Mouse (Mus musculus) liver, embryonic 15.5 days (tissue): ENCODE measurements around the gene Ccng2. TPM values are rescaled to one million over a fixed set of nuclear protein-coding genes. Genes with fewer than 3 reads are reported as not detected.

Experiments
- ATAC-seq: fragments of 200-750 bp; cut with Nextera tagmentation; 2 replicates; pipeline ENCODE4 v1.8.0; 2017; ENCODE audit warnings: moderate number of reproducible peaks, mild to moderate bottlenecking, moderate library complexity; ENCODE audit not compliant: insufficient read depth
- H3K27ac ChIP-seq: fragments of 300-500 bp; sonication (generic); replicated peaks from 2 replicates; pipeline ENCODE4 v1.5.1; 2015; ENCODE audit warnings: mild to moderate bottlenecking, inconsistent platforms
- H3K27me3 ChIP-seq: fragments of 300-500 bp; sonication (generic); 2 replicates; pipeline ENCODE4 v1.6.1; 2015; ENCODE audit warnings: mild to moderate bottlenecking, inconsistent platforms
- H3K36me3 ChIP-seq: fragments of 300-500 bp; sonication (generic); replicated peaks from 2 replicates; pipeline ENCODE4 v1.6.1; 2015; ENCODE audit warnings: moderate library complexity, mild to moderate bottlenecking, inconsistent platforms
- H3K4me1 ChIP-seq: fragments of 300-500 bp; sonication (generic); replicated peaks from 2 replicates; pipeline ENCODE4 v1.6.1; 2015; ENCODE audit warnings: inconsistent platforms
- H3K4me2 ChIP-seq: fragments of 300-500 bp; sonication (generic); 2 replicates; pipeline ENCODE4 v1.6.1; 2015; ENCODE audit warnings: moderate library complexity, mild to moderate bottlenecking, inconsistent platforms
- H3K4me3 ChIP-seq: fragments of 300-500 bp; sonication (generic); replicated peaks from 2 replicates; pipeline ENCODE4 v1.5.1; 2015; ENCODE audit warnings: mild to moderate bottlenecking, inconsistent platforms
- H3K9ac ChIP-seq: fragments of 300-500 bp; sonication (generic); 2 replicates; pipeline ENCODE4 v1.6.1; 2015; ENCODE audit warnings: moderate library complexity, mild to moderate bottlenecking, inconsistent platforms
- H3K9me3 ChIP-seq: fragments of 300-500 bp; sonication (generic); replicated peaks from 2 replicates; pipeline ENCODE4 v1.6.1; 2016; ENCODE audit warnings: inconsistent platforms
- WGBS: fragments of 180-500 bp; shearing (Covaris S2); methylation state at CpG from one replicate; pipeline ENCODE4 v1.1.7; 2015; ENCODE audit warnings: mixed read lengths; ENCODE audit not compliant: insufficient replicate concordance; 5-methylcytosine and 5-hydroxymethylcytosine counted together
- polyA plus RNA-seq: library from polyadenylated mRNA; unstranded; fragments of >200 nt; fragmentation: Nextera tagmentation; extraction: Ambion mirVana; gene quantifications from 2 replicates; pipeline ENCODE4 v1.2.1, GENCODE M21; 2015

The Ccng2 gene
- polyA plus RNA-seq, 1 experiment from 2014 or later = 22.0 TPM

- H3K4me2 ChIP-seq = no peak overlapping the region
- no peak overlapping the region for H3K4me3 ChIP-seq
- no peak for ATAC-seq
- H3K27me3 ChIP-seq = peaks cover 8% of the 10 kb centered on the region; the same call in 1 of the 2 replicates
- peaks cover 38% of the 10 kb centered on the region for H3K4me1 ChIP-seq
- no peaks in the 10 kb centered on the region for H3K9me3 ChIP-seq
- WGBS = 52% methylated on average over 6 of the region's 6 CpGs
- no peaks in the 10 kb centered on the region for H3K36me3 ChIP-seq
- no peak overlapping the region for H3K27ac ChIP-seq
- no peak overlapping the region for H3K9ac ChIP-seq
These were observed 3.5 kb upstream of the Ccng2 start for GRCm38 (mm10) chr5:93263396-93264075.

DNA sequence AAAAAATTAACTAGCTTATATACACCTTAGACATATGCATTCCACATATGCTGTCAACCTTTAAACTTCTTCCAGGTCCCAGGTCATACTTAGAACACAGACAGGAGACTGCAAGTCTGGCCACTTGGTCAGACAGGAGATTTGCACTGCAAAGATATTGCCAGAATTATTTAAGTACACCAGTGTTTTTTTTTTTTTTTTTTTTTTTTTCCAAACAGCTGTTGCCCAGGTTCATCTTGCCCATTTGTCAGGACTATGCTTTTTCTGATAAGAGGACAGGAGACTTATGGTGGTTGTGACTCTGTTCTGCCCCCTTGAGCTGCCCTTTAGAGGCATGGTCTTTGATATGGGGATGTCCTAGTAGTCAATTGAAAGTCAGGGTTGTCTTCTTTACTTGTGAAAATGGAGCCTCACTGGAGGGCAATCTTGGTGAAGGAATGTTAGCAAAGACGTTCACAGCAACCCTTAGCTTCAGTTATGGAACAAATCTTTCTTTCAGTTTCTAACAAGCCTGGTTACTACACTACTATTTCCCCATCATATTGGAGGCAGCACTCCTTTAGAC lies 2.8 kb upstream of the Ccng2 start:
- Histone ChIP-seq H3K4me1 (peaks cover 42% of the 10 kb centered on the region), H3K9ac (no peak overlapping the region), H3K27ac (no peak overlapping the region), H3K27me3 (peaks cover 10% of the 10 kb centered on the region; the same call in 1 of the 2 replicates), H3K4me2 (peak overlapping the region; percentile 16), H3K9me3 (no peaks in the 10 kb centered on the region), H3K4me3 (no peak overlapping the region), H3K36me3 (no peaks in the 10 kb centered on the region)
- WGBS = 17% methylated on average over 1 of the region's 1 CpGs
- ATAC-seq = no peak

DNA sequence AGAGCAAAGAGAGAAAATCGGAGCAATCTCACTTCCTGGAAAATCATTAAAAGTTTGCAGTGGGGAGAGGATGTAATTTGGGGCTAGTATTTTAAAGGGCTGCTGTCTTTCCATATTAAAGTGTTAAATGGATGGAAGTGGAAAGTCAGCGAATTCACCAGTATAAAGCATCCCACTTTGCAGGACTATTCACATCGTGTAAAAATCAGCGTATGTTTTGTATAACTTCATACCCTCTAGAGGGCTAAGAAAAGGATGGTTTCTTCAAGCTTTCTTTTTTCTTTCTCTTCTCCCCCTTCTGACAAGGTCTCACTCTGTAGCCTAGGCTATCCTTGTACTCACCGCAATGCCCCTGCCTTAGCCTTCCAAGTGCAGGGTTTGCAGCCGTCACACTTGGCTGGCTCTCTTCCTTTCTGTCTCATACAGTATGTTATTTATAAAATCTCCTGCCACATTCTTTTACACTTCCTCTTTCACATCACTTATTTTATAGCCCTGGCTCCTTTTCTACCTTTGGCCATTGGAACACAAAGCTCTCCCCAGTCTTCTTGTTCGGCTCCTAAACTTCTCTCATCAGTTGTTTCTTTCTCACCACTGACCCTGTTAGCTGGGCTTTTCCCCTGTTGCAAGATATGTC lies 1.8 kb upstream of the Ccng2 start:
- Histone ChIP-seq H3K27ac (no peak overlapping the region), H3K27me3 (peaks cover 10% of the 10 kb centered on the region; the same call in 1 of the 2 replicates), H3K9ac (no peak overlapping the region), H3K9me3 (no peaks in the 10 kb centered on the region), H3K4me1 (peaks cover 49% of the 10 kb centered on the region), H3K4me2 (peak overlapping the region; percentile 16; the same call in 1 of the 2 replicates), H3K4me3 (no peak overlapping the region), H3K36me3 (peaks cover 5% of the 10 kb centered on the region; the same call in 1 of the 2 replicates)
- WGBS = 48% methylated on average over 7 of the region's 7 CpGs
- no peak for ATAC-seq

- Histone ChIP-seq H3K27ac (0 out of 2 replicates have a peak overlapping the region, but pooled peaks have one; percentile 21), H3K4me1 (peaks cover 49% of the 10 kb centered on the region), H3K9me3 (no peaks in the 10 kb centered on the region), H3K36me3 (peaks cover 9% of the 10 kb centered on the region), H3K9ac (no peak overlapping the region), H3K4me3 (peak overlapping the region; percentile 80), H3K27me3 (peaks cover 10% of the 10 kb centered on the region; the same call in 1 of the 2 replicates), H3K4me2 (peak overlapping the region; percentile 88)
- no peak for ATAC-seq
- 49% methylated on average over 13 of the region's 13 CpGs for WGBS
These were observed 1.1 kb upstream of the Ccng2 start for GRCm38 (mm10) chr5:93265801-93266580.

- H3K27ac ChIP-seq = peak overlapping the region; percentile 83
- peak; percentile 32 for ATAC-seq
- H3K9me3 ChIP-seq = no peaks in the 10 kb centered on the region
- peaks cover 49% of the 10 kb centered on the region for H3K4me1 ChIP-seq
- H3K4me3 ChIP-seq = peak overlapping the region; percentile 80
- peak overlapping the region; percentile 82 for H3K9ac ChIP-seq
- peaks cover 10% of the 10 kb centered on the region; the same call in 1 of the 2 replicates for H3K27me3 ChIP-seq
- peak overlapping the region; percentile 88 for H3K4me2 ChIP-seq
- peaks cover 21% of the 10 kb centered on the region for H3K36me3 ChIP-seq
- under 1% methylated on average over 48 of the region's 48 CpGs for WGBS
These were observed 972 bp downstream of the Ccng2 start for GRCm38 (mm10) chr5:93267851-93268606.

DNA sequence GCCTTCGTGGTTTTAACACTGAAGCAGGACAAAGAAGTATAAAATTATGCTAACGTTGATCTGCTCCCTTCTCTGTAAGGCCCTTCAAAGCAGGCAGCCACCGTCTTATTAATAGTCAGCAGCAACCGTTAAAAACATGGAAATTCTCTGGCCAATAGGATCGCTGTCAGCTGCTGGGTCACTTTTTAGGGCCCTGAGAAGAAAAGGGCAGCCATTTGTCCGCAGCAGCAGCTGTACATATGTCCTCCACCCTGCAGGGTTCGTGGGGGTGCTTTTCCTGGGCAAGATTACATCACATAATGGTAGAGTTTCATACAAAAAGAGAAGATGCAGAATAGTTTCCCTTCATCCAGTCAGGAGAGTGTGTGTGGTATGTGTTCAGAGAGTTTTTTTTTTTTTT lies 3.0 kb downstream of the Ccng2 start:
- ATAC-seq = no peak
- H3K9me3 ChIP-seq = no peaks in the 10 kb centered on the region
- 52% methylated on average over 7 of the region's 7 CpGs for WGBS
- H3K4me2 ChIP-seq = no peak overlapping the region
- no peak overlapping the region for H3K4me3 ChIP-seq
- H3K4me1 ChIP-seq = peaks cover 36% of the 10 kb centered on the region
- no peak overlapping the region for H3K9ac ChIP-seq
- no peak overlapping the region for H3K27ac ChIP-seq
- H3K36me3 ChIP-seq = peaks cover 40% of the 10 kb centered on the region
- peaks cover 10% of the 10 kb centered on the region; the same call in 1 of the 2 replicates for H3K27me3 ChIP-seq

- Histone ChIP-seq H3K9me3 (no peaks in the 10 kb centered on the region), H3K27ac (no peak overlapping the region), H3K4me2 (no peak overlapping the region), H3K4me1 (peaks cover 33% of the 10 kb centered on the region), H3K36me3 (peaks cover 46% of the 10 kb centered on the region), H3K27me3 (peaks cover 10% of the 10 kb centered on the region; the same call in 1 of the 2 replicates), H3K4me3 (no peak overlapping the region), H3K9ac (no peak overlapping the region)
- no peak for ATAC-seq
- WGBS = 84% methylated on average over 18 of the region's 18 CpGs
These were observed 3.7 kb downstream of the Ccng2 start for GRCm38 (mm10) chr5:93270721-93271120.

DNA sequence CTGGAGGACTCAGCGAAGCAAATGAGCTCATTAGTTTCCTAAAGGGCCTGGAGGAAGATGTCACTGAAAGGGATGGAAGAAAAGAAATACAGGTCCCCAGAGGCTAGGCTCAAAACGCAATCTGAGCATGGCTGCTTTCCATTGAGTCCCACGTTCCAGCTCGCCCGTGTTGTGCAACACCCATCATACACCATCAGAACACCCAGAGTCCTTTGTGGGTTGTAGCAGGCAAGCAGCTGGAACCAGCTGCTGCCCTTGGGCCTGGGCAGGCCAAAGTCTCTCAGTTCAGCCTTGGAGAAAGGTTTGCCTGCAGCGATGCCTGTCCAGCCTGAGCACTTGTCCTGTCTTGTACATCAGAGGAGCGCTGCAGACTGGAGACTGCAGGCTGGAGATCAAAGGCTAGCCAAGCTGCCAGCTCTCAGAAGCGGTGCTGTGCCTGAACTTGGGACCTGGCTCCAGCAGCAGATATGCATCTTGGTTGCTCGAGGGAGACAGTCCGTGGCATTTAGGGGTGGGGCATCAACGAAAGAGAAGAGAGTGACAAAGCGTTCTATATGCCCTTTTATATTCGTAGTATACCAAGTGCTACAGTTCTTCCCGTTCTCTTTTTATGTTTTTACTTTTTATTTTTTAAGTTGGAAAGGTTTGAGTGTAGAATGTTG lies 15.5 kb downstream of the Ccng2 start:
- 58% methylated on average over 14 of the region's 14 CpGs for WGBS
- ATAC-seq = no peak
- H3K9me3 ChIP-seq = no peaks in the 10 kb centered on the region
- H3K27me3 ChIP-seq = no peaks in the 10 kb centered on the region
- H3K4me2 ChIP-seq = no peak overlapping the region
- no peaks in the 10 kb centered on the region for H3K36me3 ChIP-seq
- no peaks in the 10 kb centered on the region for H3K4me1 ChIP-seq
- no peak overlapping the region for H3K9ac ChIP-seq
- no peak overlapping the region for H3K4me3 ChIP-seq
- no peak overlapping the region for H3K27ac ChIP-seq

DNA sequence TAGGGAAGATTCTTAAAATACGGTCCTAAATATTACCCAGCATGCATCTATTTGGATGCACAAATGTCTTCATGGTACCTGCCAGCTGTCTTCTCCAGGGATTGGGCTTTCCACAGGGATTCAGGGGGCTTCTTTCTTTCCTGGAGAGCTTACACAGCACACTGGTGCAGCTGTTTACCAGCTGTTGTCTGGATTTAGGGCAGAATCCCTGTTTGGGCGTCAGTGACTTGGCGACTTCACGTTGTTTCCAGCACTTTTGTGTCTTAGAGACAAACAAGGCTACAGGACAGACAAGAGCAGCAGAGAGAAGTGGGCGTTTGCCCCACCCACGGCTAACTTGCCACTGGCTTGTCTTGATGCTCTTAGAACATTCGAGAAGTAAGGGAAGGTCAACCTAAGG lies 16.1 kb downstream of the Ccng2 start:
- Histone ChIP-seq H3K9ac (no peak overlapping the region), H3K4me2 (no peak overlapping the region), H3K27me3 (no peaks in the 10 kb centered on the region), H3K27ac (no peak overlapping the region), H3K9me3 (no peaks in the 10 kb centered on the region), H3K36me3 (no peaks in the 10 kb centered on the region), H3K4me1 (no peaks in the 10 kb centered on the region), H3K4me3 (no peak overlapping the region)
- ATAC-seq = no peak
- WGBS = 65% methylated on average over 7 of the region's 7 CpGs

- no peaks in the 10 kb centered on the region for H3K9me3 ChIP-seq
- peaks cover 12% of the 10 kb centered on the region for H3K4me1 ChIP-seq
- H3K27me3 ChIP-seq = no peaks in the 10 kb centered on the region
- H3K9ac ChIP-seq = no peak overlapping the region
- H3K4me3 ChIP-seq = no peak overlapping the region
- H3K27ac ChIP-seq = no peak overlapping the region
- no peak overlapping the region for H3K4me2 ChIP-seq
- no peaks in the 10 kb centered on the region for H3K36me3 ChIP-seq
- no peak for ATAC-seq
These were observed 21.5 kb downstream of the Ccng2 start for GRCm38 (mm10) chr5:93288553-93288952.
